Mouse (Mus musculus) spleen, adult 18-20 months (tissue): ENCODE results near the gene Ap3b2.

Experiments
- DNase-seq, 2 experiments: peaks; one replicate each; pipeline ENCODE4 v3.0.0; 2022; ENCODE audit warnings: mixed read lengths in 2 of 2

Gene Ap3b2

GRCm38 (mm10) chr7:81475221-81475620 is 18.5 kb downstream of the Ap3b2 start:
- DNase-seq, result no peak

DNA sequence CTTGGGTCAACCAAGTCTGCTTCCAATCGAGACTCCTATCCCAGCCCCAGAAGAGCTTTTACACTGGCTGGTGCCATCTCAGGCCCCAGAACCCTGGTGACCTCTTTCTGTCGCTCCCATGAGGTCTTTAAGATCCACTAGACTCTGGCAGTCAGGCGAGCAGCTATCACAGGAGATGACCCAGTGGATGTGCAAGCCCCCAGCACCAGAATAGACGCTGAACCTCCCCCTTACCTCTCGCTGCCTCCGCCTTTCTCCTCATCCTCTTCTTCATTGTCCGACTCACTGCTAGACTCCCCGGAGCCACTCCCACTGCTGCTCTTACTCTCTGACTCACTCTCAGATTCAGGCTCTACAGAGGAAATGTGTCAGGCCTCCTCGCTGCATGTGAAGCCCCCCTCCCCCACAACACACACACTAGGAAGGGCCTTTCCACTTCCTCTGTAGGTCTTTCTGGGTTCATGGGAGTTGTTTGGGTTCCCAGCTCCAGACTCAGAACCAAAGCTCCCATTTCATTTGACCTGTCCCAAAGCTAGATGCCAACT is 28.7 kb downstream of the Ap3b2 start:
- no peak for DNase-seq

DNA sequence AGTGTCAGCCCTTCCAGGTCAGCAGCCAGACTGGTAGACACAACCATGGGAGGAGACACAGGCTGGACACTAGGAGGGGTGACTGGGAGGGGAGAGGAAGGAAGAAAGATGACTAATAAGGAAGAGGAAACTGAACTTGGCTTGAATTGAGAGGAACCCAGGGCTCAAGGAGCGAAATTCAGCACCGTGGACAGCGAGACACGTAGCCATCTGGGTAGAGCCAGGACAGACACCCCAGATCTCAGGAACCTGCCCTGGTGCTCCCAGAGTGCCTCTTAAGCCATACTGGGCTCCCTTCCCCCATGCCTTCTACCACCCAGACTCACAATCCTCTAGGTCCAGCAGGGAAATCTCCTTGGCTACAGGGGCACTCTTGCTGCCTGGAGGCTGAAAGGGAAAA is 29.6 kb downstream of the Ap3b2 start:
- no peak for DNase-seq

- no peak for DNase-seq
Measured at GRCm38 (mm10) chr7:81462815-81463214, 30.9 kb downstream of the Ap3b2 start.

- DNase-seq, result peak in 1 of 2 experiments; percentile 7
Measured at GRCm38 (mm10) chr7:81455155-81455651, 38.5 kb downstream of the Ap3b2 start, which contains the start of gene Cpeb1. Gene Cpeb1, minus strand, starts transcription at chr7:81455465.

- DNase-seq, result peak in 1 of 2 experiments; percentile 16
Measured at GRCm38 (mm10) chr7:81454331-81455039, 39.2 kb downstream of the Ap3b2 start.

DNA sequence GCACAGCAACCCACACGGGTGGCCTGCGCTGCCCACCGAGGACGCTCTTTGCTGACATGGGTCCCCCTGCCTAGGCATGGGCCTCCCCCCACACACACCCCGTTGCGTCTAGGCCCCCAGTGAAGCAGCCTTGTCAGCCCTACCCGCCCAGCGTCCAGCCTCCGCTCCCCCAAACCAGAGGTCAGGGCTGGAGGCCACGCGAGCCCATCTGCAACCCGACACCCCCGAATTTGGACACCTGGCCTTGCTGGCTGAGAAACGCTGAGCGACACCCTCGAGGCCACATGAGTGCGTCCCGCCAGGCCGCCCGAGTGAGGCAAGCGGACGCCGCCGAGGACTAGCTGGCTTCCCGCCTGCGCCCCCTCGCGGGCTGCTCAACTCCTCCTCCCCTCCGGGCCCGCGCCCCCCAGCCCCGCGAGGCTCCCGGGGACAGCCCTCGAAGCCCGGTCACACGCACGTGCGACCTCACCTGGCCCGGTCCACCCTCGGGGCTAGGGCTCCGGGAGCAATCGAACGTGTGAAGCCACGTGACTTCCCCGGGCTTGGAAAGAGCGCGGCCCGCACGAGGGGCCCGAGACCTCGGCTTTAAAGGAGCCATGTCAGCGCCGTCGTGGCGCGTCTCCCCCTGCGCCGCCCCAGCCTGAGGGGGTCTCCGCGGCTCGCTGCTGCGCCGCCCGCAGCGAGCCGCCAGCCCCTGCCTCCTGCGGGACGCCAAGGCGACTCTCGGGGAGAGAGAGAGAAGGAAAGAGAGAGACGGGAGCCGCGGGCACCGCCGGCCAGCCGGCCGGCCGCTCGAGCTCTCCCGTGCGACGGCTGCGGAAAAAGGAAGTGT is 40.1 kb downstream of the Ap3b2 start:
- DNase-seq, result peak in 1 of 2 experiments; percentile 19

DNA sequence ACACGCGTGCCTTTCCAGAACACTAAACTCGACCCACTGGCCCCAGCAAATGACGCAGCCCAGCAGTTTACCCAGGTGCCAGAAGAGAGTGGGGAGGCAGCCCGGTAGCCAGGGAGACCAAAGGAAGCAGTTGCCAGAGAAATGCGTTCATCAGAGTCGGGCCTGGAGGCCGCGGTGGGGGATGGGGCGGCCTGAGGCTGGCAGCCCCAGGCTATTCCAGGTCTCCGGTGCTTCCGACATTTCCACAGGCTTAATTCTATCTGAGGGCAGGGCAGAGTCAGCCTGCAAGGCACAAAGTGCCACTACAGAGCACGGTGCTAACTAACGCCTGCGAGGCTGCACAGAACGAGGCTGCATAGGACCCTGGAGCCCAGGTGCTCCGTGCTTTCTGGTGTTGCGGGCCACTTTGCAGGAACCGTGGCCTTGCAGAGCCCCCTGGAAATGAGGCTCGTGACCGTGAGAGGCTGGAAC is 40.7 kb downstream of the Ap3b2 start:
- no peak for DNase-seq
